Mouse (Mus musculus) kidney, embryonic 15.5 days (tissue): ENCODE measurements around the gene Ppih. TPM values are rescaled to one million over a fixed set of nuclear protein-coding genes. Genes with fewer than 3 reads are reported as not detected.

Source experiments
- ATAC-seq: fragments of 200-750 bp; cut with Nextera tagmentation; replicated peaks from 2 replicates; pipeline ENCODE4 v1.8.0; 2017; ENCODE audit warnings: moderate TSS enrichment; ENCODE audit not compliant: low FRiP score
- H3K27ac ChIP-seq: fragments of 300-500 bp; sonication (generic); 2 replicates; pipeline ENCODE4 v1.5.1; 2015; ENCODE audit warnings: mild to moderate bottlenecking, inconsistent platforms
- H3K27me3 ChIP-seq: fragments of 300-500 bp; sonication (generic); 2 replicates; pipeline ENCODE4 v1.6.1; 2015; ENCODE audit warnings: inconsistent platforms
- H3K36me3 ChIP-seq: fragments of 300-500 bp; sonication (generic); 2 replicates; pipeline ENCODE4 v1.6.1; 2015; ENCODE audit warnings: inconsistent platforms
- H3K4me1 ChIP-seq: fragments of 300-500 bp; sonication (generic); 2 replicates; pipeline ENCODE4 v1.6.1; 2015; ENCODE audit warnings: inconsistent platforms
- H3K4me2 ChIP-seq: fragments of 300-500 bp; sonication (generic); 2 replicates; pipeline ENCODE4 v1.6.1; 2015; ENCODE audit warnings: moderate library complexity, mild to moderate bottlenecking, inconsistent platforms
- H3K4me3 ChIP-seq: fragments of 300-500 bp; sonication (generic); replicated peaks from 2 replicates; pipeline ENCODE4 v1.5.1; 2015; ENCODE audit warnings: mild to moderate bottlenecking, inconsistent platforms
- H3K9ac ChIP-seq: fragments of 300-500 bp; sonication (generic); 2 replicates; pipeline ENCODE4 v1.6.1; 2015; ENCODE audit warnings: mild to moderate bottlenecking, inconsistent platforms
- H3K9me3 ChIP-seq: fragments of 300-500 bp; sonication (generic); replicated peaks from 2 replicates; pipeline ENCODE4 v1.6.1; 2016; ENCODE audit warnings: inconsistent platforms
- WGBS: fragments of 180-500 bp; shearing (Covaris S2); methylation state at CpG from one replicate; pipeline ENCODE4 v1.1.7; 2015; ENCODE audit warnings: mixed read lengths; 5-methylcytosine and 5-hydroxymethylcytosine counted together
- polyA plus RNA-seq: library from polyadenylated mRNA; unstranded; fragments of >200 nt; fragmentation: Nextera tagmentation; extraction: Ambion mirVana; gene quantifications from 2 replicates; pipeline ENCODE4 v1.2.1, GENCODE M21; 2015

The Ppih gene
- 102 and 115 TPM in 2 replicates for polyA plus RNA-seq

DNA sequence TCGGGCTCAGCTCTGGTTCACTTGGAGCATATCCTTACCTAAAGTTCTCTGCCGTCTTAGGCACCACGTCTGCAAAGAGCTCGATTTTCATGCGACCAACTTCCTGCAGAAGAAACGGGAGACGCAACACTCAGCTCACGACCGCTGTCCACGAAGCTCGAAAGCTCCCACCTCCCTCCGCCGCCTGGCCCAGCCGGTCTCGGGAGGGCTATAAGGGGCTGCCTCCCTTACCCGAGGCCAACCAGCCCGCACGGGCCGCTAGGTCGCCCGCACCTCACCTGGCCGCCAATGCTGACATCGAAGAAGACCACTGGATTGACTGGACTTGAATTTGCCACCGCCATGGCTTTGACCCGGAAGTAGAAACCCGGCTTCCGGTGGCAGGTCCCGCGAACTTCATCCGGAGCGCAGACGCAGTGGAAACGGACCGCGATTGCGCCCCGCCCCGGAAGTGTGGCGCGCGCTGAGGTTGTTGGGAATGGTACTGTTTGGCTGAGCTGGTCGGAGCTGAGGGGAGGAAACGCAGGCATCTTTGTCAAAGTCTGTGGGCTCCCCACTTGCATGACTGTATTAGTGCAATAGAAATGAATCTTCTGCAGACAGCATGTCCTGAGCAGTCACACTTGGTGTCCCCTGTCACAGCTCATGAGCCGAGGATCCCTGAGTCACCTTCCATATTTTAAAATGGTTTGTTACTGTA lies at the start of gene Ppih:
Gene Ppih (minus strand): TSS at position 416 of the 700 bp plus-strand sequence.
- Histone ChIP-seq H3K4me1 (peaks cover 16% of the 10 kb centered on the region), H3K4me2 (peak within 1 kb of the TSS; percentile 89), H3K9ac (peak within 1 kb of the TSS; percentile 60), H3K27me3 (no peaks in the 10 kb centered on the region), H3K9me3 (no peaks in the 10 kb centered on the region), H3K4me3 (peak within 1 kb of the TSS; percentile 63), H3K36me3 (peaks cover 40% of the 10 kb centered on the region), H3K27ac (peak within 1 kb of the TSS; percentile 84)
- peak; percentile 98 for ATAC-seq
- under 1% methylated on average over 44 of the region's 44 CpGs for WGBS

DNA sequence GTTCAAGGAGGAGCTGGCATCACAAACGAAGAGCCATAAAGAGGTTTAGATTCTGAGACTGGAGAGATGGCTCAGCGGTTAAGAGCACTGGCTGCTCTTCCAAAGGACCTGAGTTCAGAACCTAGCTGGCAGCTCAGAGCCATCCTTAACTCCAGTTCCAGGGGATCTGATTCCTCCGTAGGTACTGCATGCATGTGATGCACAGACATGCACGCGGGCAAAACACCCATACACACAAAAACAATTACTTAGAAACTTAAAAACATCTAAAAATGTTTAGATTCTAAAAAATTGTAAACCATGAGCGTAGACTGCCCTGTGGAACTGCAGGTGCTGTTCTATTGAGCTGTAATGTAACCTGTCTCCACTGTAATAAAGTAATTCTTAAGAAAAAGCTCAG lies 49.1 kb upstream of the Ppih start:
- no peak overlapping the region for H3K27ac ChIP-seq
- 89% methylated on average over 6 of the region's 6 CpGs for WGBS
- no peak overlapping the region for H3K4me2 ChIP-seq

DNA sequence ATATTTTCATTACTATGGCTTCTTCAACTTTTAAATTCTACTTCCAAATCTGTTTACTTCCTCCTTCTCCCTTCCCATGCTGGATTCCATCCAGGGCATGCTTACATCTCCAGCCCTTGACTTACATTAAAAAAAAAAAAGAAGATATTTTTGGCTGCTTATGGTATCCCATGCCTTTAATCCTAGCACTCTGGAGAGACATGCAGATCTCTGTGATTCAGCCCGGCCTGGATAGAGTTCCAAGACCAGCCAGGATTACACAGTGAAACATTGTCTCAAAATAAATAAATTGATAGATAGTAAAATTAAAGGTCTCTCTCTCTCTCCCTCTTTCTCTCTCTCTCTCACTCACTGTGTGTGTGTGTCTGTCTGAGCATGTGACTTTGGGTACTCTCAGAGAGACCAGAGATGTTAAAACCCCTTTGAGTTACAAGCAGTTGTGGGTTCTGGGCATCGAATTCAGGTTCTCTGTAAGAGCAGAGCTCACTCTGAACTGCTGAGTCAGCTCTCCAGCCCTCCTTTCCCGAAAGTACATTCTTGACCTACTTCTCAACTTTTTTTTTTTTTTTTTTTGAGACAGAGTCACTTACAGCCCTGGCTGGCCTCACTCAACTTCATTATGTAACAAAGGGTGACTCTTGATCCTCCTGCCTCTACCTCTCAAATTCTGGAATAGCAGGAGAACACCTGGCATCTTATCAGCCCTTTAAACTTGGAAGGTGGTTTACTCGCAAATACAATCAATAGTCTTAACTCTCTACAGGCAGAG lies 46.6 kb upstream of the Ppih start:
- no peak overlapping the region for H3K27ac ChIP-seq
- no peaks in the 10 kb centered on the region for H3K9me3 ChIP-seq
- no peak for ATAC-seq
- no peak overlapping the region for H3K4me3 ChIP-seq
- H3K36me3 ChIP-seq: no peaks in the 10 kb centered on the region
- 59% methylated on average over 4 of the region's 4 CpGs for WGBS
- no peak overlapping the region for H3K4me2 ChIP-seq
- no peak overlapping the region for H3K9ac ChIP-seq
- H3K4me1 ChIP-seq: no peaks in the 10 kb centered on the region
- H3K27me3 ChIP-seq: no peaks in the 10 kb centered on the region

More for the DNA sequence above, 49.1 kb upstream of the Ppih start:
- ATAC-seq: no peak
- no peaks in the 10 kb centered on the region for H3K36me3 ChIP-seq
- no peaks in the 10 kb centered on the region for H3K9me3 ChIP-seq
- no peak overlapping the region for H3K9ac ChIP-seq
- no peaks in the 10 kb centered on the region for H3K27me3 ChIP-seq
- no peak overlapping the region for H3K4me3 ChIP-seq
- H3K4me1 ChIP-seq: no peaks in the 10 kb centered on the region

DNA sequence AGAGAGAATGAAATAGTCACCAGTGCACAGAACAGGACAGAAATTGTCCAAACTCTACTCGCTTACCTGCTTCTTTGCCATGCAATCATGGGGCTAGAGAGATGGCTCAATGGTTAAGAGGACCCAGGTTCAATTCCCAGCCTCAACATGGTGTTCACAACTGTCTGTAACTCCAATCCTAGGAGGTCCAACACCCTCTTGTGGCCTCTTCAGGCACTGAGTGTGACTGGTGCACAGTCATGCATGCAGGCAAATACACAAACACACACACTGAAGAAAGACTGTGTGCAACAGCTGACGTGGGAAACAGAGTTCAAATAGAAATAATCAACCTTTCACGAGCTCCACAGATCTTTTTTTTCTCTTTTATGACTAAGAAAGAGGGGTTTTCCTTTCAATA lies 41.9 kb upstream of the Ppih start:
- no peaks in the 10 kb centered on the region for H3K27me3 ChIP-seq
- no peaks in the 10 kb centered on the region for H3K4me1 ChIP-seq
- no peaks in the 10 kb centered on the region for H3K9me3 ChIP-seq
- H3K4me3 ChIP-seq: no peak overlapping the region
- H3K27ac ChIP-seq: no peak overlapping the region
- no peak for ATAC-seq
- no peak overlapping the region for H3K4me2 ChIP-seq
- WGBS: 80% methylated on average over 3 of the region's 3 CpGs
- H3K36me3 ChIP-seq: no peaks in the 10 kb centered on the region
- no peak overlapping the region for H3K9ac ChIP-seq

DNA sequence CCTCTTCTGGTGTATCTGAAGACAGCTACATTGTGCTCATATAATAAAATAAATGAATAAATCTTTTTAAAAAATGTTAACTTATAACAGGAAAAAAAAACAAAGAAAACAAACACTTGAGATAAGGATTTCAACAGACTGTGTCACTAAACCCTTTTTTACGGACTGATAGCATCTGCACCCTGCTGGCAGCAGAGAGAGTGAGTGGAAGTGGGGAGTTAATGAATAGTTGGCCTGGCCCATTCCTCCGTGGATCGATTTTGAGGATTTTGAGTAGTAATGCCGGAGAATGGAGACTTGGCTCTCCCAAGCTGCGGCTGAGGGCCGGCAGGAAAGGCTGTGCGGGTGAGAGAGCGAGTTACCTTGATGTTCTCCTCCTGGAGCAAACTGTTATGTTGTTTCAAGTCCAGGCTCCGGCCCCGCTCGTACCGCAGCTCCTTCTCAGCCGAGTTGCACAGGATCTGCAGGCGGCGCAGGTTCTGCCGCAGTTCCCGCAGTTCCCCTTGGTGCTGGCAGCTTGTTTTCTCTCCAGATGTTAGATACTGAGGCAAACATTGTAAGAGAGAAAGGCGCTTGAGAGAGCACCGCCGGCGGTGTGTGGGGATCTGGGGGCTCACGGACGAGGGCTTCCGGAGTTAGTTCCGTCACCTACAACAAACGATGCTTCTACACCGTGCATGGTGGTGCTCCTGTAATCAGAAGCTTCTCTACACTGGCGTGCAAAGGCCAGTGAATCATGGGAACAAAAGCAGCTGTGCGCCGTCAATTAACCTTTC lies 39.0 kb upstream of the Ppih start:
- no peaks in the 10 kb centered on the region for H3K9me3 ChIP-seq
- H3K27ac ChIP-seq: peak overlapping the region; percentile 60
- ATAC-seq: peak; percentile 73; the same call in 1 of the 2 replicates
- H3K4me3 ChIP-seq: peak overlapping the region; percentile 45
- peak overlapping the region; percentile 69 for H3K4me2 ChIP-seq
- WGBS: 5% methylated on average over 30 of the region's 30 CpGs
- H3K36me3 ChIP-seq: no peaks in the 10 kb centered on the region
- H3K4me1 ChIP-seq: no peaks in the 10 kb centered on the region
- no peaks in the 10 kb centered on the region for H3K27me3 ChIP-seq
- H3K9ac ChIP-seq: peak overlapping the region; percentile 45

DNA sequence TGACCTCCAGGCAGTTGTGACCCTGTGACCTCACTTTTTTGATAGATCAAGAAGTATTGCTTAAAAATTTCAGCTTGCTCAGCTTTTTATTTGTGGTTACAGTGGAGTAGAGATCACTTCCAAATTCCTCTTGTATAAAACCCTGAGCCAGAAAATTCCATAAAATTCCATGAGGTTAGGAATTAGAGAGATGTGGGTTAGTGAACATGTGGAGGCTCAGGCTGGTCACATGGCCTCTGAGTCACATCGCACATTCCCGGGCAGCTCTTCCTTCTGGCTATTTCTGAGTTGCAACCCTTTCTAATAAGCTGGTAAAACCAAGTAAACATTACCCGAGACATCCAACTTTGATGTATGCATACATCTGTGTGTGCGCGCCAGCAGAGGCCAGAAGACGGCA lies 25.2 kb upstream of the Ppih start:
- Histone ChIP-seq H3K4me2 (no peak overlapping the region), H3K36me3 (no peaks in the 10 kb centered on the region), H3K9me3 (no peaks in the 10 kb centered on the region), H3K27ac (no peak overlapping the region), H3K4me3 (no peak overlapping the region), H3K9ac (no peak overlapping the region), H3K4me1 (no peaks in the 10 kb centered on the region), H3K27me3 (no peaks in the 10 kb centered on the region)
- no peak for ATAC-seq
- WGBS: 95% methylated on average over 6 of the region's 6 CpGs

DNA sequence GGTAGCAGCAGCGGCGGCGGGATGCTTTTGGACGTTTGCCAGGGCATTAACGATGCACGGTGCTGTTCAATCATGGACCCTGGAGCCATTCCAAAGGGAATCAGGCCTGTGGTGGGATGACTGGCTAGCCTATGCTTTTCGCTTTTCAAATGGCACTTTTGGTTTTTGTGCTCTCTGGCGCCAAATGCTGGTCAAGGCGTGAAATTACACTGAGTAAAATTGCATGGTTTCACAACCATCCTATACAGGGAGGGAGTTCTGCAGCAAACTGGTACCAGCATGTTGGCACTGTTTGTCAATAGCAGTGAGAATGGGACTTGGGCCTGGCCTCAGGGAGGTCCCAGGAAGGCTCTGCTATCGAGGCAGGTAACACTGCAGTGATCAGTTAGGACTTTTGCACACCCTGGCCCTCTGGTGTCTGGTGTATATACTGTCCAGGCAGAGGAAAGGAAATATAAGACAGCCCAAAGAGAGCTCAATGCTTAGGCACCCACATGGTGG lies 18.6 kb upstream of the Ppih start:
- ATAC-seq: peak; percentile 49; the same call in 1 of the 2 replicates
- Histone ChIP-seq H3K27me3 (no peaks in the 10 kb centered on the region), H3K4me1 (no peaks in the 10 kb centered on the region), H3K9me3 (no peaks in the 10 kb centered on the region), H3K27ac (no peak overlapping the region), H3K4me3 (no peak overlapping the region), H3K36me3 (no peaks in the 10 kb centered on the region), H3K9ac (no peak overlapping the region), H3K4me2 (0 out of 2 replicates have a peak overlapping the region, but pooled peaks have one; percentile 37)
- 4% methylated on average over 10 of the region's 10 CpGs for WGBS

DNA sequence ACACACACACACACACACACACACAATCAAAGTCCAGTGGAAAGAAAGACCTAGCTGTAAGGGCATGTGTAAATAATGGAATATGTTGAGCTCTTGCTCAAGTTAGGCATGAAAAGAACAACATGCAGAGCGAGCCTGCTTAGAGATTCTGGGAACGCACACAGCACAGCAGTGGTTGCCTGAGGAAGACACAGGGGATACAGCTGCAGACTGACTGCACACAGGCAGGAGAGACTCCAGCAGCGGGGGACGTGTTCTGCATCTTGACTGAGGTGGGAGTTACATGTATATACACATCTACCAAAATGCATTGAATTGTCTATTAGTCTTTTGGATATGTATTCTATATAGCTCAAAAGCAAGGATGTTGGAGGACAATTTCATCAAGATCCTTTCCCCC lies 18.1 kb upstream of the Ppih start:
- H3K4me2 ChIP-seq: 0 out of 2 replicates have a peak overlapping the region, but pooled peaks have one; percentile 37
- no peak for ATAC-seq
- 74% methylated on average over 4 of the region's 4 CpGs for WGBS
- H3K9ac ChIP-seq: no peak overlapping the region
- H3K4me3 ChIP-seq: no peak overlapping the region
- no peaks in the 10 kb centered on the region for H3K27me3 ChIP-seq
- no peaks in the 10 kb centered on the region for H3K4me1 ChIP-seq
- H3K27ac ChIP-seq: no peak overlapping the region
- no peaks in the 10 kb centered on the region for H3K36me3 ChIP-seq
- no peaks in the 10 kb centered on the region for H3K9me3 ChIP-seq

DNA sequence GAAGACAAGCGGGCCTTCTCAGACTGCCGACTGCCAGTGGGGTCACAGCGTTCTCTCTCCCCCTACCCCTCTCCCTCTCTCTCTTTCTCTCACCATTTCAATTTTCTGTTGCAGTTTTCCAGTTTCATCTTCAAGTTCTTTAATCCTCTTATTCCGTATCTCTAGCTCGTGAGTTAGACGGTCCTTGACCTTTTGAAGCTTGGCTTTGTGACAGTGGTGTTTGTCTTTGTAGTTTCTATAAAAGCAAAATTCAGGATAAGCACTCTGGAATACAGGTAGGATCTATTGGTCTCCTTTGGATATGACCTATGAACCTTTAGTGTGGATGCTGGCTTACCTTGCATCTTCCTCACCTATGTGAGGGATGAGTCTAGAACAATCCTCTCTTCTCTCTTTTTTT lies 13.1 kb upstream of the Ppih start:
- 91% methylated on average over 6 of the region's 6 CpGs for WGBS
- Histone ChIP-seq H3K36me3 (no peaks in the 10 kb centered on the region), H3K4me2 (no peak overlapping the region), H3K9ac (no peak overlapping the region), H3K27ac (no peak overlapping the region), H3K27me3 (no peaks in the 10 kb centered on the region), H3K4me3 (no peak overlapping the region), H3K4me1 (no peaks in the 10 kb centered on the region), H3K9me3 (no peaks in the 10 kb centered on the region)
- no peak for ATAC-seq

DNA sequence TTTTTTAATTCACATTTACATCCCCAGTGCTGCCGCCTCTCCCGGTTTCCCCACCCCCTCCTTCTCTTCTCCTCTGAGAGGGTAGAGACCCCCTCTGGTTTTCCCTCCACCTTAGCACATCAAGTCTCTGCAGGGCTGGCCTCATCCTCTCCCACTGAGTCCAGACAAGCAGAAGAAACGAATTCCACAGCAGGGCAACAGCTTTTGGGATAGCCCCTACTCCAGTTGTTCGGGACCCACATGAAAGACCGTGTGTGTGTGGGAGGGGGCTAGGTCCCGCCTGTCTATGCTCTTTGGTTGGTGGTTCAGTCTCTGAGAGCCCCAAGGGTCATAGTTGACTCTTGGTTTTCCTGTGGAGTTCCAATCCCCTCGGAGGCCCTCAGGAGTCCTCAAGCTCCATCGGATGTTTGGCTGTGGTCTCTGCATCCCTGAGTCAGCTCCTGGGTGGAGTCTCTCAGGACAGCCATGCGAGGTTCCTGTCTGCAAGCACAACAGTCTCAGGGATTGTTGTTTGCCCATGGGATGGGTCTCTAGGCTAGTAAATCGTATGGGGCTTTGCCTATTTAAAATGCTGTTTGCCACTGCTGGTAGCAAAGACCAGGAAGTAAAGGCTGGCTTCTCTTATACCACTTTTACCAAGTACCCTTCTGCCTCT lies 677 bp upstream of the Ppih start:
- peak overlapping the region; percentile 84 for H3K27ac ChIP-seq
- ATAC-seq: peak; percentile 61
- H3K36me3 ChIP-seq: peaks cover 32% of the 10 kb centered on the region
- H3K27me3 ChIP-seq: no peaks in the 10 kb centered on the region
- WGBS: 19% methylated on average over 10 of the region's 10 CpGs
- H3K9ac ChIP-seq: peak overlapping the region; percentile 60
- H3K4me3 ChIP-seq: peak overlapping the region; percentile 63
- H3K4me1 ChIP-seq: peaks cover 16% of the 10 kb centered on the region
- H3K4me2 ChIP-seq: peak overlapping the region; percentile 89
- no peaks in the 10 kb centered on the region for H3K9me3 ChIP-seq

DNA sequence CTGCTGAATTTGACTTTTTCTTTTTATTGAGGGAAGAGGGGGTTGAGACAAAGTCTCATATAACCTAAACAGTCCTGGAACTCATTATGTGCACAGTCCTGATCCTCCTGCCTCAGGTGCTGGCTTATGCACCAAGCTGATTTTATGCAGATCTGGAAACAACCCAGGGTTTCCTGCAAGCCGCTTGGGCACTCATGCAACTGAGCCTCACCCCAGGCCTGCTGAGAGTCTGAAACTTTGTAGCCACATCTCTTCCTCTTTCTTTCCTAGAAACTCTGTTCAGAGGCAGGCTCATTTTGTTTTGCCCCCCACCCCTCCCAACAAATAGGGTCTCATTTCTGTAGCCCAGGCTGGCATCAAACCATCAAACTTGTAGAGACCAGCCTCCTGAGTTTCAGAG lies 6.6 kb downstream of the Ppih start:
- Histone ChIP-seq H3K36me3 (peaks cover 88% of the 10 kb centered on the region), H3K4me2 (no peak overlapping the region), H3K9ac (no peak overlapping the region), H3K4me3 (no peak overlapping the region), H3K4me1 (no peaks in the 10 kb centered on the region), H3K27ac (no peak overlapping the region), H3K9me3 (no peaks in the 10 kb centered on the region), H3K27me3 (no peaks in the 10 kb centered on the region)
- 84% methylated on average over 1 of the region's 1 CpGs for WGBS
- ATAC-seq: no peak
